Mouse (Mus musculus): ENCODE measurements around the gene Gsdma. TPM values are rescaled to one million over a fixed set of nuclear protein-coding genes. Genes with fewer than 3 reads are reported as not detected.

Gene Gsdma
- total and polyA plus RNA-seq, 3 experiments: 0.62 to 1.2 TPM; not detected in 1

DNA sequence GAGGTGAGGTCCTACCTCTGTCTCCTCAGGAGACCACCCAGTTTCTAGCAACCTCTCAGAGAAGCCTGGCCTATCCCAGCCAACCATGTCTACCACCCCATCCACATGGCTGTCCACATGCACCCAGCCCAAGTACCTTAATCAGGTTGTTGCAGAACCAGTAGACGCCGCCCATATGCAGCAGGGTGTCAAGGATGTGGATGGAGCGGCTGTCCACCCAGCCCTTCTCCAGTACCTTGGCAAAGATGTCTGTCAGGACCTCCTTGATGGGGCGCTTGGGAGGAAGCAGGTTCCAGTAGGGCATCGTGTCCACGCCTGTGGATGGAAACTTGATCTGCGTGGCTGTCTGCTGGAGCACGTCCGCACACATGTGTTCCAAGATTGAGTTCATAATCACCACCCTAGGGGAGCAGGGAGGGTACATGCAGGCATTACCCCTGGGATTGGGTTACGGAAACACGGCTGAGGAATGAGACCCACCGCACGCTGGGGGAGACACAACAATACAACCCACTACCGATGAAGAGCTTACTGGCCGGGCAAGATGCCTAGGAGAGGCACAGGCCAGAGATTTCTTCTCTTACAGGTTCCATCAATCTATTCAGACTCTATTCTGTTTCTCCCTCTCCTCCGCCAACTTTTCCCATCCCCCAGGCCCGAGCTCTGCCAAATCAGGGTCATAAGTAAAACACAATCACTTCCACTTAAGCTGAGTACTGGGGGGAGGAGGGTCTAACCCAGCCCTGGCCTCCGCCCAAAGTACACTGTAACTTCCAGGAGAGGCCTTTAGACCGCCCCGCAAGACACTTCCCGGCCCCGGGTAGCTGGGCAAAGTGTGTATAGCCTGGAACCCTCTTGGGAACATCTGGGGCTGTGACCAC lies 43.5 kb downstream of the Gsdma start:
- no peak for DNase-seq (ENCODE audit: low read depth, low spot score)
- Histone ChIP-seq H3K27ac (ENCODE audit: control insufficient read depth, low read depth, low read length) (no peak overlapping the region), H3K27me3 (ENCODE audit: control insufficient read depth in 1 of 2, insufficient read depth in 2 of 2, low read length in 2 of 2) (no peaks in the 10 kb centered on the region), H3K4me3 (ENCODE audit: control insufficient read depth in 1 of 2, insufficient read depth in 1 of 2, low read depth in 2 of 2, low read length in 2 of 2) (no peak overlapping the region), H3K79me2 (ENCODE audit: control insufficient read depth, insufficient read depth, low read length, poor library complexity) (no peaks in the 10 kb centered on the region), H3K9ac (ENCODE audit: control insufficient read depth, low read depth, low read length, poor library complexity, severe bottlenecking) (no peak overlapping the region), H3K9me3 (replicated peaks; ENCODE audit: insufficient read depth, low read length) (no peaks in the 10 kb centered on the region), H3K36me3 (ENCODE audit: control insufficient read depth in 1 of 2, insufficient read depth in 2 of 2, low read length in 2 of 2) (peaks cover 0 to 6% of the 10 kb centered on the region in 2 experiments; a peak in 3 of 4 replicates), H3K4me1 (ENCODE audit: control insufficient read depth in 1 of 2, insufficient read depth in 2 of 2, low read length in 2 of 2) (peaks cover 0 to 7% of the 10 kb centered on the region in 2 experiments; a peak in 2 of 4 replicates)
- TF ChIP-seq ZC3H11A (IDR thresholded peaks at IDR 0.05; ENCODE audit: low read depth, low read length) (no peak), TCF12 (IDR thresholded peaks at IDR 0.05; ENCODE audit: low read depth, low read length) (no peak), ETS1 (IDR thresholded peaks at IDR 0.05; ENCODE audit: low read depth, low read length) (no peak), ZMIZ1 (IDR thresholded peaks at IDR 0.05; ENCODE audit: low read depth, low read length) (no peak), RCOR1 (IDR thresholded peaks at IDR 0.05; ENCODE audit: low read depth, low read length) (no peak)

DNA sequence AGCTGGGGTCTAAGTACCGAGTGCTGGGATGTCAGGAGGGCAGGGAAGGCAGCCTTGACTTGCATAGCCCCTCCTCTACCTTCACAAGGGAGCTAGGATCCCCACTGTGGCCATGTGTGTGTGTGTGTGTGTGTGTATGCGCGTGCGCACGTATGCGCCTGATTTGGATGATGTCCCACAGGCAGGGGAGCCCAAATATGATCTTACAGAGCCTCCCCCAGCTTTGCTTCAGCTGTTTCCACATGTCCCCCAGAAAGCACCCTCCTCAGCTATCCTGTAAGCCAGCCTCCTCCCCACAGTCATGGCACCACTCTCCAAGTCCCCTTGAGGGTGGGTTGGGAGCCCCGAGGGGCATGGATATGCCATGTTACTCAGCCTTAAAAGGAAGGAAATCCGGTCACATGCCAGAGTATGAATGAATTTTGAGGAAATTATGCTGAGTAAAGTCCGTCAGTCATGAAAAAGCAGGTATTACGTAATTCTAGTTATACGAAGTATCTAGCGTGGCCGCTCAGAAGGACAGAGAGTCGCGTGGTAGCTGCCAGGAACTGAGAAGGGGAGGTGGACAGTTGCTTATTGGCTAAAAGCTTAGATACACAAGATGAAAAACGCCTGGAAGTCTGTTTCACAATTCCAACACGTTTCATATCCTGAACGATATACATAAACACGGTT lies 44.3 kb downstream of the Gsdma start:
- Histone ChIP-seq H3K36me3 (ENCODE audit: control insufficient read depth in 1 of 2, insufficient read depth in 2 of 2, low read length in 2 of 2) (peaks cover 2 to 6% of the 10 kb centered on the region in 2 experiments), H3K27ac (ENCODE audit: control insufficient read depth, low read depth, low read length) (no peak overlapping the region), H3K9ac (ENCODE audit: control insufficient read depth, low read depth, low read length, poor library complexity, severe bottlenecking) (no peak overlapping the region), H3K79me2 (ENCODE audit: control insufficient read depth, insufficient read depth, low read length, poor library complexity) (no peaks in the 10 kb centered on the region), H3K27me3 (ENCODE audit: control insufficient read depth in 1 of 2, insufficient read depth in 2 of 2, low read length in 2 of 2) (no peaks in the 10 kb centered on the region), H3K4me3 (ENCODE audit: control insufficient read depth in 1 of 2, insufficient read depth in 1 of 2, low read depth in 2 of 2, low read length in 2 of 2) (no peak overlapping the region), H3K4me1 (ENCODE audit: control insufficient read depth in 1 of 2, insufficient read depth in 2 of 2, low read length in 2 of 2) (peaks cover 0 to 7% of the 10 kb centered on the region in 2 experiments; a peak in 2 of 4 replicates), H3K9me3 (replicated peaks; ENCODE audit: insufficient read depth, low read length) (no peaks in the 10 kb centered on the region)
- TF ChIP-seq ZKSCAN1 (IDR thresholded peaks at IDR 0.05; ENCODE audit: low read depth, low read length) (no peak), MAX (IDR thresholded peaks at IDR 0.05; ENCODE audit: low read length) (no peak)
- DNase-seq (ENCODE audit: low read depth, low spot score): no peak

DNA sequence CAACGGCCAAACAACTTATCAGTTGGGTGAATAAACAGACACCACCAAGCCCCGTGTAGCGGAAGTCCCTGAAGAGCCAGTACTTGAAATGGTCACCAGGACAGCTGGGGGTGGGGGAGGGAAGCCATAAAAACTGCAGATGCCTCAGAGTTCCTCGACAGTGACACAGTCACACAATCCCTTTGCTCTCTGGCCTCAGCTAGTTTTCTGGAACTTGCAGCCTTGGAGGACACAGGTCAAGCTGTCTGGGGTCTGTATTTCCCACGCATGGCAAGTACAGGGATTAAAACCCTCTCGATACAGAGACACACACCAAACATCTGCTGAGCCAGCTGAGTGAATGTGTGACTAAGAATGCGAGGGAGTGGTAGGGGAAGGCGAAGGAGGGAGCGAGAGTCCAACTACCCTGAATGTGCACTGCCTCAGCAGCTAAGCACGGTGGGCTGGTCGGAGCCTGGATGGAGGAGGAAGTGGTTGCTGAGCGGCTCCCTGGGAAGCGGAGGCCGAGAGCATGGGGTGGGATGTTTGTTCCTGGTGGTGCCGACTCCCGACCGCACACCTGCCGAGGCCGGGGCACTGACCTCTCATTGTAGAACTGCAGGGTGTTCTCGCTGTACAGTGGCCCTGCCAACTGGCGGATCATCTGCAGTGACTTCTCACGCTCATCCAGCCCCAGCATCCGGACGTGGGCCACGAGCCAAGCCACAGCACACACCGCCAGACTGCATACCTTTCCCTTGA lies 45.0 kb downstream of the Gsdma start:
- TF ChIP-seq MAX (IDR thresholded peaks at IDR 0.05; ENCODE audit: low read length) (no peak), NRF1 (IDR thresholded peaks at IDR 0.05; ENCODE audit: insufficient read depth, low read depth, low read length, poor library complexity, severe bottlenecking) (no peak), POLR2A (IDR thresholded peaks at IDR 0.05; ENCODE audit: control insufficient read depth in 1 of 2, insufficient read depth in 1 of 2, low read depth in 1 of 2, low read length in 2 of 2, poor library complexity in 1 of 2) (no peak), GATA1 (IDR thresholded peaks at IDR 0.05; ENCODE audit: low read depth, low read length) (no peak), MXI1 (IDR thresholded peaks at IDR 0.05; ENCODE audit: low read depth, low read length) (no peak), ZC3H11A (IDR thresholded peaks at IDR 0.05; ENCODE audit: low read depth, low read length) (no peak), CHD1 (IDR thresholded peaks at IDR 0.05; ENCODE audit: low read depth, low read length) (no peak), NELFE (IDR thresholded peaks at IDR 0.05; ENCODE audit: low read depth, low read length) (no peak), EP300 (IDR thresholded peaks at IDR 0.05; ENCODE audit: low read depth in 1 of 2, low read length in 2 of 2) (no peak), MYB (IDR thresholded peaks at IDR 0.05; ENCODE audit: low read depth, low read length) (no peak), ZMIZ1 (IDR thresholded peaks at IDR 0.05; ENCODE audit: low read depth, low read length) (no peak), HCFC1 (IDR thresholded peaks at IDR 0.05; ENCODE audit: low read depth, low read length) (no peak), ZNF384 (IDR thresholded peaks at IDR 0.05; ENCODE audit: low read depth, low read length) (no peak), SMC3 (IDR thresholded peaks at IDR 0.05; ENCODE audit: low read depth, low read length) (no peak), TCF12 (IDR thresholded peaks at IDR 0.05; ENCODE audit: low read depth, low read length) (no peak), E2F4 (IDR thresholded peaks at IDR 0.05; ENCODE audit: borderline replicate concordance, low read depth, low read length) (no peak), RCOR1 (IDR thresholded peaks at IDR 0.05; ENCODE audit: low read depth, low read length) (no peak), UBTF (IDR thresholded peaks at IDR 0.05; ENCODE audit: borderline replicate concordance, insufficient read depth, low read depth, low read length) (no peak), JUND (IDR thresholded peaks at IDR 0.05; ENCODE audit: low read depth, low read length) (no peak)
- H3K4me3 ChIP-seq (ENCODE audit: control insufficient read depth in 1 of 2, insufficient read depth in 1 of 2, low read depth in 2 of 2, low read length in 2 of 2): no peak overlapping the region
- H3K27me3 ChIP-seq (ENCODE audit: control insufficient read depth in 1 of 2, insufficient read depth in 2 of 2, low read length in 2 of 2): no peaks in the 10 kb centered on the region
- H3K9ac ChIP-seq (ENCODE audit: control insufficient read depth, low read depth, low read length, poor library complexity, severe bottlenecking): no peak overlapping the region
- H3K79me2 ChIP-seq (ENCODE audit: control insufficient read depth, insufficient read depth, low read length, poor library complexity): no peaks in the 10 kb centered on the region
- no peaks in the 10 kb centered on the region for H3K9me3 ChIP-seq (replicated peaks; ENCODE audit: insufficient read depth, low read length)
- peaks cover 0 to 7% of the 10 kb centered on the region in 2 experiments; a peak in 2 of 4 replicates for H3K4me1 ChIP-seq (ENCODE audit: control insufficient read depth in 1 of 2, insufficient read depth in 2 of 2, low read length in 2 of 2)
- H3K36me3 ChIP-seq (ENCODE audit: control insufficient read depth in 1 of 2, insufficient read depth in 2 of 2, low read length in 2 of 2): peaks cover 2 to 6% of the 10 kb centered on the region in 2 experiments
- no peak for DNase-seq (ENCODE audit: low read depth, low spot score)
- H3K27ac ChIP-seq (ENCODE audit: control insufficient read depth, low read depth, low read length): no peak overlapping the region

Data from MEL (cell line).